Mouse (Mus musculus): ENCODE data around the gene Wnt9b.

DNA sequence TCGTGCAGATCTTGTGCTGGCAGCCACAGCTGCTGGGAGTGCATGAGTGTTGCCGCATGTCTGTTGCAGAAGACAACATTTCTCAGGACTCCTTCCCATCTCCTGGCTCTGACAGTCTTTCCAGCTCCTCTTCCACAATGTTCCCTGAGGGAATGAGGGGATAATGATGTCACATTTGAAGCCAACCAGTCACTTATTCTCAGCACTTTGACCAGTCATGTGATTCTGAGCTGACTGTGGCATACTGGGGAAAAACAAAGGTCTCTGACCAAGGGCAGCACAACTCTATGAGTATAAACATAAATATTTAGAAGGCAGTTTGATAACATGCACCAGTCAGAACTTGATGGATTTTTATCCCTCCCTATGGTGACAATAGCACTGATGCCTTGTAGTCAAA lies 35.5 kb downstream of the Wnt9b start:
- no peak for TF ChIP-seq POLR2A (IDR thresholded peaks at IDR 0.05; ENCODE audit: extremely low read depth, insufficient read depth, low read length)
- no peak for TF ChIP-seq CTCF (IDR thresholded peaks at IDR 0.05; ENCODE audit: low read depth, low read length)
